Mouse (Mus musculus): ENCODE data around the gene Tktl1.
"Not testable (repeated sequence)": the region's sequence is repeated elsewhere in the genome, so short reads cannot be mapped to it uniquely, and the experiment has no call there.

Gene Tktl1

GRCm38 (mm10) chrX:74176959-74177358 lies at the start of gene Tktl1:
Gene Tktl1, plus strand, starts transcription at chrX:74177259.
- in situ Hi-C loops (cut with MboI; ENCODE audit: low sequenced_read_pairs) = no loop called here

GRCm38 (mm10) chrX:74135263-74135662 lies 41.8 kb upstream of the Tktl1 start, which contains the start of gene Mecp2:
Gene Mecp2, minus strand, starts transcription at chrX:74135363.
- in situ Hi-C loops (cut with MboI; ENCODE audit: low sequenced_read_pairs) = not testable (repeated sequence)

- in situ Hi-C loops (cut with MboI; ENCODE audit: low sequenced_read_pairs) = no loop called here
Observed at GRCm38 (mm10) chrX:74167738-74168137, 9.3 kb upstream of the Tktl1 start, which contains the start of gene Tex28. Gene Tex28, minus strand, starts transcription at chrX:74167838.

GRCm38 (mm10) chrX:74203556-74203955 lies 26.5 kb downstream of the Tktl1 start:
- in situ Hi-C loops (cut with MboI; ENCODE audit: low sequenced_read_pairs) = no loop called here

GRCm38 (mm10) chrX:74218496-74218895 lies 41.4 kb downstream of the Tktl1 start:
- in situ Hi-C loops (cut with MboI; ENCODE audit: low sequenced_read_pairs) = no loop called here

- in situ Hi-C loops (cut with MboI; ENCODE audit: low sequenced_read_pairs) = no loop called here
Observed at GRCm38 (mm10) chrX:74219449-74219848, 42.4 kb downstream of the Tktl1 start.

- in situ Hi-C loops (cut with MboI; ENCODE audit: low sequenced_read_pairs) = not testable (repeated sequence)
Observed at GRCm38 (mm10) chrX:74220099-74220498, 43.0 kb downstream of the Tktl1 start.

- in situ Hi-C loops (cut with MboI; ENCODE audit: low sequenced_read_pairs) = no loop called here
Observed at GRCm38 (mm10) chrX:74230038-74230437, 53.0 kb downstream of the Tktl1 start.

- in situ Hi-C loops (cut with MboI; ENCODE audit: low sequenced_read_pairs) = no loop called here
Observed at GRCm38 (mm10) chrX:74233196-74233595, 56.1 kb downstream of the Tktl1 start.

- in situ Hi-C loops (cut with MboI; ENCODE audit: low sequenced_read_pairs) = loop anchor here (10.0 kb wide), 1 partner anchor 174 kb away; no protein-coding TSS in a partner anchor
Observed at GRCm38 (mm10) chrX:74240332-74240731, 63.3 kb downstream of the Tktl1 start.

- in situ Hi-C loops (cut with MboI; ENCODE audit: low sequenced_read_pairs) = loop anchor here (10.0 kb wide), 1 partner anchor 171 kb away; no protein-coding TSS in a partner anchor
Observed at GRCm38 (mm10) chrX:74243396-74243795, 66.3 kb downstream of the Tktl1 start.

- in situ Hi-C loops (cut with MboI; ENCODE audit: low sequenced_read_pairs) = loop anchor here (10.0 kb wide), 1 partner anchor 171 kb away; no protein-coding TSS in a partner anchor
Observed at GRCm38 (mm10) chrX:74243807-74244206, 66.7 kb downstream of the Tktl1 start.

GRCm38 (mm10) chrX:74244614-74245083 lies 67.6 kb downstream of the Tktl1 start:
- in situ Hi-C loops (cut with MboI; ENCODE audit: low sequenced_read_pairs) = loop anchor here (10.0 kb wide), 1 partner anchor 170 kb away; no protein-coding TSS in a partner anchor

GRCm38 (mm10) chrX:74245107-74245506 lies 68.0 kb downstream of the Tktl1 start:
- in situ Hi-C loops (cut with MboI; ENCODE audit: low sequenced_read_pairs) = loop anchor here (10.0 kb wide), 1 partner anchor 170 kb away; no protein-coding TSS in a partner anchor

- in situ Hi-C loops (cut with MboI; ENCODE audit: low sequenced_read_pairs) = loop anchor here (10.0 kb wide), 1 partner anchor 169 kb away; no protein-coding TSS in a partner anchor
Observed at GRCm38 (mm10) chrX:74245687-74246086, 68.6 kb downstream of the Tktl1 start.

- in situ Hi-C loops (cut with MboI; ENCODE audit: low sequenced_read_pairs) = loop anchor here (10.0 kb wide), 1 partner anchor 169 kb away; no protein-coding TSS in a partner anchor
Observed at GRCm38 (mm10) chrX:74246213-74246681, 69.2 kb downstream of the Tktl1 start.

GRCm38 (mm10) chrX:74246693-74247092 lies 69.6 kb downstream of the Tktl1 start:
- in situ Hi-C loops (cut with MboI; ENCODE audit: low sequenced_read_pairs) = loop anchor here (10.0 kb wide), 1 partner anchor 168 kb away; no protein-coding TSS in a partner anchor

GRCm38 (mm10) chrX:74248651-74249050 lies 71.6 kb downstream of the Tktl1 start:
- in situ Hi-C loops (cut with MboI; ENCODE audit: low sequenced_read_pairs) = loop anchor here (10.0 kb wide), 1 partner anchor 166 kb away; no protein-coding TSS in a partner anchor

- in situ Hi-C loops (cut with MboI; ENCODE audit: low sequenced_read_pairs) = loop anchor here (10.0 kb wide), 1 partner anchor 165 kb away; no protein-coding TSS in a partner anchor
Observed at GRCm38 (mm10) chrX:74249615-74250014, 72.6 kb downstream of the Tktl1 start, which contains the start of gene Flna. Gene Flna, minus strand, starts transcription at chrX:74249820.

- in situ Hi-C loops (cut with MboI; ENCODE audit: low sequenced_read_pairs) = no loop called here
Observed at GRCm38 (mm10) chrX:74254153-74254887, 77.3 kb downstream of the Tktl1 start, which contains the start of gene Emd. Gene Emd, plus strand, starts transcription at chrX:74254687.

- in situ Hi-C loops (cut with MboI; ENCODE audit: low sequenced_read_pairs) = no loop called here
Observed at GRCm38 (mm10) chrX:74254888-74255565, 78.0 kb downstream of the Tktl1 start.

Data from CH12F3 (cell line).